Mouse (Mus musculus) small intestine, adult 2 months (tissue): ENCODE results near the gene Krt20.

Source experiments
- CTCF ChIP-seq: fragments of 200-500 bp; IDR thresholded peaks from 2 replicates; pipeline ENCODE4 v1.5.1; 2012; ENCODE audit warnings: low read depth, mild to moderate bottlenecking, control low read depth, inconsistent platforms, low read length, moderate library complexity, mixed read lengths; ENCODE audit not compliant: insufficient replicate concordance, insufficient read length; ENCODE audit errors: extremely low read depth
- POLR2A ChIP-seq: fragments of 200-500 bp; IDR thresholded peaks from 2 replicates; pipeline ENCODE4 v1.6.1; 2012; ENCODE audit warnings: low read depth, mild to moderate bottlenecking, control low read depth, inconsistent platforms, low read length, moderate library complexity

GRCm38 (mm10) chr11:99413247-99413646 lies 24.7 kb downstream of the Krt20 start:
- TF ChIP-seq POLR2A = no peak
- no peak for TF ChIP-seq CTCF
